Mouse (Mus musculus) neural tube, embryonic 11.5 days (tissue): Measurements from ENCODE around the gene Cdrt4. TPM values are rescaled to one million over a fixed set of nuclear protein-coding genes. Genes with fewer than 3 reads are reported as not detected.

ENCODE experiments used
- ATAC-seq: fragments of 200-750 bp; cut with Nextera tagmentation; 2 replicates; pipeline ENCODE4 v1.8.0; 2017; ENCODE audit warnings: moderate number of reproducible peaks, mild to moderate bottlenecking, moderate TSS enrichment, moderate library complexity; ENCODE audit not compliant: insufficient read depth, low FRiP score, low TSS enrichment
- DNase-seq: peaks from one replicate; pipeline ENCODE4 v3.0.0-alpha.2; 2015; ENCODE audit warnings: low spot score
- H3K27ac ChIP-seq: fragments of 300-500 bp; sonication (generic); 2 replicates; pipeline ENCODE4 v1.5.1; 2014; ENCODE audit warnings: low read depth, mild to moderate bottlenecking, low read length
- H3K27me3 ChIP-seq: fragments of 300-500 bp; sonication (generic); 2 replicates; pipeline ENCODE4 v1.6.1; 2014; ENCODE audit warnings: mild to moderate bottlenecking, low read length, mixed read lengths; ENCODE audit not compliant: control insufficient read depth, insufficient read depth
- H3K36me3 ChIP-seq: fragments of 300-500 bp; sonication (generic); 2 replicates; pipeline ENCODE4 v1.6.1; 2014; ENCODE audit warnings: mild to moderate bottlenecking, low read length, moderate library complexity, mixed read lengths; ENCODE audit not compliant: control insufficient read depth, insufficient read depth
- H3K4me1 ChIP-seq: fragments of 300-500 bp; sonication (generic); 2 replicates; pipeline ENCODE4 v1.6.1; 2014; ENCODE audit warnings: low read length, mixed read lengths; ENCODE audit not compliant: control insufficient read depth, insufficient read depth
- H3K4me2 ChIP-seq: fragments of 300-500 bp; sonication (generic); 2 replicates; pipeline ENCODE4 v1.6.1; 2014; ENCODE audit warnings: low read depth, mild to moderate bottlenecking, moderate library complexity
- H3K4me3 ChIP-seq: fragments of 300-500 bp; sonication (generic); 2 replicates; pipeline ENCODE4 v1.5.1; 2014; ENCODE audit warnings: low read depth, low read length
- H3K9ac ChIP-seq: fragments of 300-500 bp; sonication (generic); 2 replicates; pipeline ENCODE4 v1.6.1; 2014; ENCODE audit warnings: mild to moderate bottlenecking, low read length
- H3K9me3 ChIP-seq: fragments of 300-500 bp; sonication (generic); 2 replicates; pipeline ENCODE4 v1.6.1; 2016; ENCODE audit warnings: low read length; ENCODE audit not compliant: control insufficient read depth
- WGBS: fragments of 180-500 bp; shearing (Covaris S2); extraction: QIAGEN DNeasy Blood & Tissue Kit; methylation state at CpG from one replicate; pipeline ENCODE4 v1.1.7; 2014; 5-methylcytosine and 5-hydroxymethylcytosine counted together
- polyA plus RNA-seq: library from polyadenylated mRNA; unstranded; fragments of >200 nt; fragmentation: Nextera tagmentation; extraction: Ambion mirVana; gene quantifications from 2 replicates; pipeline ENCODE4 v1.2.1, GENCODE M21; 2014

Cdrt4 gene
- polyA plus RNA-seq, 1 experiment from 2014 or later: not detected

DNA sequence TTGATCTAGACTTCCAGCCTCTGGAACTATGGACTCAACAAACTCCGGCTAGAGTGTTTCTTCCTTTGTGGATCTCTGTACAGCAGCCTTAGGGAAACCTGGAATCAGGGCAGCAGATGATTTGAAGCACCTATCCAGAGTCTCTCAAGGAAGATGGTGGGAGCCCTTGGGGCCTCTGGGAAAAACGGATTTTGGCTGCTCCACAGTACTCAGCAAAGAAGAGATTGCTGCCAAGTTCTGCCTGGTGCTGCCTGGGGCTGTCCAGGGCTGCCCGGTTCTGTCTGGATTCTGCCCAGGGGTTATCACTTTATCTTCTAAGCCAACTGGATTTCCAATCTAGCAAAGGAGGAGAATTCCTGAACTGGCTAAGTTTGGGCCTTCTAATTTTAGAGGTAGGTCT, 58.8 kb downstream of the Cdrt4 start:
- no peaks in the 10 kb centered on the region for H3K36me3 ChIP-seq
- H3K4me2 ChIP-seq: no peak overlapping the region
- no peak overlapping the region for H3K4me3 ChIP-seq
- DNase-seq: no peak
- ATAC-seq: no peak
- H3K27ac ChIP-seq: no peak overlapping the region
- H3K27me3 ChIP-seq: no peaks in the 10 kb centered on the region
- H3K4me1 ChIP-seq: no peaks in the 10 kb centered on the region
- no peaks in the 10 kb centered on the region for H3K9me3 ChIP-seq
- 70% methylated on average over 3 of the region's 3 CpGs for WGBS
- no peak overlapping the region for H3K9ac ChIP-seq

DNA sequence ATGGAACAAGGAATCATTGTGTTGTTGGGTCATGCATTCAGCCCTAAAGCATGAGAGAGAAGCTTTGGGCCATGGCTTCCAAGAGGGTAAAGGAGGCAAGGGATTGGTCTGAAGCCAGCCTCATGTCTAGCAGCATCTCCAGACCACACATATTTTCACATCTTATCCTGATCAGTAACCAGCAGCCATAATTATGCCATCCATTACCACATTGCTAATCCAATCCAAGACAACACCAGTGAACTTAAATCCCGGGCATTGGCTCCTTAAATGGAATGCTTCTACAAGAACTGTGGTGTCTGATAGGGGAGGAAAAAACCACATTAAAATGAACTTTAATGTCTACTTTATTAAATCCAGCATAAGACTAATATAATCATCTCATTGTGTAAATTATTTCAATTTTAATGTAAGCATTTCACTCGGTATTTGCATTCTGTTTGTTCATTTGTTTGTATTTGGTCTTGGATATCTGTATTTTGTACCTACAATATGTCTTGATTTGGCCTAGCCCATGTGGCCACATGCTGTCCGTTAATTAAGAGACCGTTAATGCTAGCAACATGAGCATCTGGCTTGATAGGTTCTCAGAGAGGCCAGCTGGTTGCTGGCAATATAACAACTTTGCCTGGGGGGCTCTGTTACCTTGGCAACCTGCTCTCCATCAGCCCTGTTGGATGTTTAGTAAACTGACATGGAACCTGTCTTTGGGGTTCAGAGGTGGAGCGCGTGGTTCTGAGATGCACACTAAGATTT, 66.5 kb downstream of the Cdrt4 start:
- H3K4me1 ChIP-seq: no peaks in the 10 kb centered on the region; the same call in 1 of the 2 replicates
- no peaks in the 10 kb centered on the region for H3K36me3 ChIP-seq
- H3K4me2 ChIP-seq: no peak overlapping the region
- ATAC-seq (no peak), DNase-seq (peak; percentile 39)
- no peaks in the 10 kb centered on the region for H3K9me3 ChIP-seq
- H3K9ac ChIP-seq: no peak overlapping the region
- no peak overlapping the region for H3K27ac ChIP-seq
- 79% methylated on average over 6 of the region's 6 CpGs for WGBS
- H3K27me3 ChIP-seq: no peaks in the 10 kb centered on the region
- no peak overlapping the region for H3K4me3 ChIP-seq

DNA sequence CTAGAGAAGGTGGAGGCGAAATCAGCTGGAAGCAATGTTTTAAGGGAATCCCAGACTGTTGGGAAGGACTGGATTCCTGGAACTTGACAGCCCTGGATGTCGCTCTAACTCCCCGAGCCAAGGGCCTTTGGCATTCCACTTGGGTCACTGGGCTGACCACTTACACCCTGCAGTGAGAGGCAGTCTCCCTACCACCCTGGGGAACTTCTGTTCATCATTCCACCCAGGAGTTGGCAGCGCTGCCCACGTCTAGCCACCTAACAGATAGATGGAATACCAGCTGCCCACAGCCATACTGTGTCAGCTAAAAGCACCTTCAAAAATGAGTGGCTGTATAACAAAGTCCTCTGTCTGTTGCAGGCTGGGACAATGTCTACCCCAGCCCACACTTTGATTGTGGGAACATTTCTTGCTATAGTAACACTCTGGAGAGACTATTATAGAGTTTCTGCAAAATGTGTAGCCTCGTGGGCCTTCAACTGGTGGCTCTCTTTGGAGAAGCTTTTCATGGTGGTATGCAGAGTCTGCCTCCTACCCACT, 67.2 kb downstream of the Cdrt4 start:
- ATAC-seq (no peak), DNase-seq (no peak)
- Histone ChIP-seq H3K9ac (no peak overlapping the region), H3K4me1 (no peaks in the 10 kb centered on the region; the same call in 1 of the 2 replicates), H3K27me3 (no peaks in the 10 kb centered on the region), H3K9me3 (no peaks in the 10 kb centered on the region), H3K36me3 (no peaks in the 10 kb centered on the region), H3K4me3 (no peak overlapping the region), H3K4me2 (no peak overlapping the region), H3K27ac (no peak overlapping the region)
- WGBS: 87% methylated on average over 6 of the region's 6 CpGs

DNA sequence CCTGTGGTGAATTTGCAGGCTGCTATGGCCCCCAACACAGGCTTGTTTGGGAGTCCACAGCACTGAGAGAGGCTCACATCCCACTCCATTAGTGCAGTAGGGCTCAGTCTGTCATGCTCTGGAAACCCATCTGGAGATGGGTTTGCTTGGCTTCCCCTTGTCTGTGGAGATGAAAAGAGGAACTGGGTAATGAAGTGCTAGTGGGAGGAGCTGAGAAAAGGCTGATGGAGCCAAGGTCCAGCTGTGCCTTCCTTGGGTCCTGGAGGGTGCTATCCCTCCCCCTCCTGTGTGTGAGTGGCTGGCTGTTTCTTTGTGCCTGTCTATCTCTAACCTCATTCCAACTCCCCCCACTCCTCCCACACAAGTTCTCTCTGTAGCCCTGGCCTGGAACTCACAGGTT, 69.6 kb downstream of the Cdrt4 start:
- no peak for DNase-seq
- Histone ChIP-seq H3K4me1 (no peaks in the 10 kb centered on the region; the same call in 1 of the 2 replicates), H3K36me3 (no peaks in the 10 kb centered on the region), H3K4me3 (no peak overlapping the region), H3K27me3 (no peaks in the 10 kb centered on the region), H3K9ac (no peak overlapping the region), H3K9me3 (no peaks in the 10 kb centered on the region), H3K4me2 (no peak overlapping the region), H3K27ac (no peak overlapping the region)
- ATAC-seq: no peak

DNA sequence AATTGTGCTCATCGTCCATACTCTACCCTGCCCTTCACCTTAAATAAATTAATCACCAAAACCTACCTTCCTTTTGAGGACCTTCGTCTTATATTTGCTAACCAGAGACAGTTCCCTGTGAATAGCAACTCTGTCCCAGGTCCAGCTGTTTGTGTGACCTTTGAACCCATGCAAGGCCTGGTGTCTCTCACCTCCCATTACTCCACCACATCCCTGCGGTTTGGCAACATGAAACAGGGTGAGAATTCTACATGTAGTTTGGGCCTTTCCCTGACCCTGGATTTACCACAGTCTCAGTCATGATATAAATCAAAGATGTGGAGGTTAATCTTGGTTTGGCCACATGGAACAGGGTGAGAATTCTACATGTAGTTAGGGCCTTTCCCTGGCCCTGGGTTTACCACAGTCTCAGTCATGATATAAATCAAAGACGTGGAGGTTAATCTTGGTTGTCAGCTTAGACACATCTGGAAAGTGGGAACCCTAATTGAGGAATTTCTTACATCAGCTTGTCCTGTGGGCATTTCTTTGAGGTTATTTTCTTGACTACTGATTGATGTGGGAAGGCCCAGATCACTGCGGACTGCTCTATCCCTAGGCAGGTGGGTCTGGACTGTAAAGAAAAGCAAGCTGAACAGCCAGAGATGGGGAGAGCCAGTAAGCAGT, 70.3 kb downstream of the Cdrt4 start:
- Histone ChIP-seq H3K27me3 (no peaks in the 10 kb centered on the region), H3K9me3 (no peaks in the 10 kb centered on the region), H3K27ac (no peak overlapping the region), H3K9ac (no peak overlapping the region), H3K4me3 (no peak overlapping the region), H3K36me3 (no peaks in the 10 kb centered on the region), H3K4me2 (no peak overlapping the region), H3K4me1 (no peaks in the 10 kb centered on the region; the same call in 1 of the 2 replicates)
- ATAC-seq: no peak
- WGBS: 54% methylated on average over 5 of the region's 5 CpGs
- DNase-seq: no peak

DNA sequence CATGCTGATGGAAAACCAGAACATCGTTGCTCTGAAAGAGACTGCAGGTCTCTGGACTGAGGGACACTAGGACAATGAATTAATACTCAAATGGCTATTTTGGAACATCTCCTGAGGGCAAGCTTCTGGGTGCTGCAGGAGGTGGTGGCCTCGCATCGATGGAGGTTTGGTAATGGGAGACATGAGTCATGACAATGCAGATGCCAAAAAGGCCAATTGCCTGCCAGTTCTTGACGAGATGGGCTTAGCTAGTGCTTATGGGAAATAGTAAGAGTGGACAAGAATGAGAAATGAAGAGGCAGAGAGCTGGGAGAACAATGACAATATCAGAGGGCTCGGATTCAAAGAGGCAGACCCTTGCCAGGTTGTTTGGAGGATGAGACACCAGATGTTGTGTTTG, 72.5 kb downstream of the Cdrt4 start:
- no peak for ATAC-seq
- no peak overlapping the region for H3K9ac ChIP-seq
- no peak for DNase-seq
- H3K4me1 ChIP-seq: no peaks in the 10 kb centered on the region; the same call in 1 of the 2 replicates
- H3K9me3 ChIP-seq: no peaks in the 10 kb centered on the region
- H3K36me3 ChIP-seq: no peaks in the 10 kb centered on the region
- H3K27ac ChIP-seq: no peak overlapping the region
- no peak overlapping the region for H3K4me3 ChIP-seq
- 80% methylated on average over 5 of the region's 5 CpGs for WGBS
- no peak overlapping the region for H3K4me2 ChIP-seq
- H3K27me3 ChIP-seq: no peaks in the 10 kb centered on the region

DNA sequence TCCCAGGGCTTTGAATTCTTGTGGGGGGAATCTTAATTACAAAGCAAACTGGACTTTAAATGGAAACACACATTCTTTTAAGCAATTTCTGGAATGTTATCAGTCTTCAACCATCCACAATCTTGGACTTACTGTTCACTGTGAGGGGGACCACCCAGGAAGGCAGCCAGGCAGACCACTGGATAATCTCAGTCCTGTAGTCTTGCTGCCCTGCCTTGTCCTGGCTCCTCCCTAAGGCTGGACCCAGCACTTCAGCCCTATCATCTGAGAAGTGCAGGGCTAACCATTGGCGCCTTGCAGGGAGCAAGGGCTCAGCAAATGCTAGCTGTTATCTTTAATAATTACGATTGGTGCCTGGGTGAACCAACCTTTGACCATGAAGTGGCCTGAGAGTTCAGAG, 73.1 kb downstream of the Cdrt4 start:
- H3K4me3 ChIP-seq: no peak overlapping the region
- no peak overlapping the region for H3K4me2 ChIP-seq
- ATAC-seq: no peak
- H3K4me1 ChIP-seq: no peaks in the 10 kb centered on the region; the same call in 1 of the 2 replicates
- H3K27ac ChIP-seq: no peak overlapping the region
- DNase-seq: no peak
- H3K27me3 ChIP-seq: no peaks in the 10 kb centered on the region
- H3K9me3 ChIP-seq: no peaks in the 10 kb centered on the region
- H3K9ac ChIP-seq: no peak overlapping the region
- 65% methylated on average over 2 of the region's 2 CpGs for WGBS
- no peaks in the 10 kb centered on the region for H3K36me3 ChIP-seq

DNA sequence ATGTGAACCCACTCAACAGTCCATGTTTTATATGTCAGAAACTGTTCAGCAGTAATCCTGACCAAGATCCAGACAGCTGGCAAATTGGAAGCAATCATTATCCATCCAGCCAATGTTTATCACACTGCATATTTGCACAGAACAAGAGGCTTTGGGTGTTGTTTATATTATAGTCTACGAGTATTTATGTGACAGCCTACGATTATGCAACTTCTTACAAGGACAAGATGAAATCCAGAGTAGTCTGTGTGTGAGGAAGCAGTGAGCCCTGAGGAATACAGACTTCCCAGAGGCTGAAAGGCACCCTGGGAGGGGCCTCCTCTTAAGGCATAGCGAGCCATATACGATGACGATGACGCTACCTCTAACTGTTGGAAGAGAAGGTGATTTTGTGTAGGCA, 74.5 kb downstream of the Cdrt4 start:
- H3K27ac ChIP-seq: no peak overlapping the region
- WGBS: 89% methylated on average over 6 of the region's 6 CpGs
- H3K27me3 ChIP-seq: no peaks in the 10 kb centered on the region
- H3K4me1 ChIP-seq: no peaks in the 10 kb centered on the region; the same call in 1 of the 2 replicates
- no peaks in the 10 kb centered on the region for H3K9me3 ChIP-seq
- no peaks in the 10 kb centered on the region for H3K36me3 ChIP-seq
- H3K4me3 ChIP-seq: no peak overlapping the region
- no peak for DNase-seq
- H3K4me2 ChIP-seq: no peak overlapping the region
- ATAC-seq: no peak
- H3K9ac ChIP-seq: no peak overlapping the region
